Mouse (Mus musculus): ENCODE measurements around the gene Cpeb3.
"Not testable (repeated sequence)": the region's sequence is repeated elsewhere in the genome, so short reads cannot be mapped to it uniquely, and the experiment has no call there.

The Cpeb3 gene

DNA sequence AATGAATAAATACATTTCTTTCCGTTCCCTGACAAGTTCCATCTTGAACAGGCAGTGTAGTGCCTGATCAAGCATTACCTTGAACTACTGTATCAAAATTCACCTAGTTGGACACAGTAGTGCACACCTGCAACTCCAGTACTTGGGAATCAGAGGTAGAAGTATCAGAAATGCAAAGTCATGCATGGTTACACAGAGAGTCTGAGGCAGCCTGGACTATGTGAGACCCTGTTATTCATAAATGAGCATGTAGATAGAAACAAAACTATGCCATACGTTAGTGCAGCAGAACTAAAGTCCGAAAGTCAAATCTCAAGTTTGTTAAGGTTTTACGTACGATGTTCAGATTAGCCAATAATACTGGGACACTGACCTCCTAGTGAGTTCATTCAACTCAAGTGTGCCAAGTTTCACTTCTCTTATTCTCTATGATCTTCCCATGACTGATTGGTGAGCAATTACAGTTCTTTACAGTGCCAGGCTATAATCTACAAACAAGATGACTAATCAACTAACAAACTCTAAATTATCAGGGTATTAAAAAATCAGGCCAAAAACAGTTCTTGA, 51.5 kb downstream of the Cpeb3 start:
- ATAC-seq (ENCODE audit: insufficient number of reproducible peaks, low FRiP score, low TSS enrichment) = no peak

DNA sequence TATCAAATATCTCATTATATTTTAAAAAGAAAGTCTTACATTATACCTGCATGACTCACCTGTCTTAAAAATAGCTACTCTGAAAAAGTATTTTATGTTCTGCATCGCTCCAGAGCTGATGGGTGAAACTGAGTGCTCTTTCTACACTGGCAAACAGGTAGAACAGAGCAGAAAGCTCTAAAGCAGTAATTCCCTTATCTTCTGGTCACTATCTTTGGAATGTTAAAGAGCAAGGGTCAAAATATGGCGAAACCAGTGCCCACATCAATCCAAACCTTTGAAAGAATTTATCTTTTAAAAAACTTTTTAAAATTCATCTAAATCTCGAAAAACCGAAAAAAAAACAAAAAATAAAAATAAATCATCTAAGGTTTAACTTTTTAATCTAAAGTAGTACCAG, 52.4 kb downstream of the Cpeb3 start:
- ATAC-seq (ENCODE audit: insufficient number of reproducible peaks, low FRiP score, low TSS enrichment) = no peak

DNA sequence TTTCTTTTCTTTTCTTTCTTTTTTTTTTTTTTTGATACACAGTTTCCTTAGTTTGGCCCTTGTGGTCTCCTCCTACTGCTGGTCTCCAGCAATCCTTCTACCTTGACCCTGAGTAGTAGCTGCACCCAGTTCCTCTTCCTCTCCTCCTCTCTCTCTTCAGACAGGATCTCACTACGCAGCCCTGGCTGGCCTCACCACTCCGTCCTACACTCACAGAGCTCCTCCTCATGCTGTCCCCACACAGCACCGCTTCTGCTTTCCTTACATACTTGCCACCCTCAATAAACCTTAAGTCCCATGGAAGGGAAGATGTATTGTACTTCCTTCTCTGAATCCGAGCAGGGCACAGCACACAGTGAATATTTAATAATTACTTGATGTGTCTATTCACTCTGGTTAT, 61.3 kb downstream of the Cpeb3 start:
- ATAC-seq (ENCODE audit: insufficient number of reproducible peaks, low FRiP score, low TSS enrichment) = no peak

DNA sequence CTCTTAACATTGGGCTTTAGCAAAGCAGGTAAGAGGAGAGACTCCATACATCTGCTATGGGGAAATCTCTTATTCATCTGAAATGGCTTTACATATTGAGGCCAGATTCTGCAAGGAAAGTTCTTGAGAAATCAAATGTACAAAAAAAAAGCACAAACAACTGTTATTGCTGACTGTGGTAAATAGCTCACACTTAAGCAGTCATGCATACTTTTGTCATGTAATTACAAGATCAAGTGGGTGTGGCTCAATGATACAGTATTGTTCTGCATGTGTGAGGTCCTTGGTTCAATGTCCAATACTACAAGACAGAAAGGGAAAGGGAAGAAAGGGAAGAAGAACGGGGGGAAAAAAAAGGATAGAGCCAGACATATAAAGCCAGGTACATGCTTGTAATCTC, 62.6 kb downstream of the Cpeb3 start:
- ATAC-seq (ENCODE audit: insufficient number of reproducible peaks, low FRiP score, low TSS enrichment) = no peak

DNA sequence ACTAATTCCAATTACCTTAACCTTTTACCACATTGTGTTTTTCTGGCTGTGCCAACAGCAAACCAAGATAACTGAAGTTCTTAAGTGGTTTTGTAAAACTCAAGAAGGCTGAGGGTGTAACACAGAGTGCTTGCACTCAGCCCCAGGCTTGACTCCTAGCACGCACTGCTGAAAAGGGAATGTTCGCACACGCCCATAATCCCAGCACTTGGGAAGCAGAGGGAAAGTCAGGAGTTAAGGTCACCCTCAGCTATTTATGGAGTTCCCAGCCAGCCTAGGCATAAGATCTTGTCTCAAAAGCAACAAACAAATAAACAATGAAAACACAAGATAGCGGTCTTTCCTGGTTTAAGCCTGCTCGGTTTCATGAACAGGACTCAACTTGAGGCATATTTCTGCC, 63.0 kb downstream of the Cpeb3 start:
- ATAC-seq (ENCODE audit: insufficient number of reproducible peaks, low FRiP score, low TSS enrichment) = no peak

DNA sequence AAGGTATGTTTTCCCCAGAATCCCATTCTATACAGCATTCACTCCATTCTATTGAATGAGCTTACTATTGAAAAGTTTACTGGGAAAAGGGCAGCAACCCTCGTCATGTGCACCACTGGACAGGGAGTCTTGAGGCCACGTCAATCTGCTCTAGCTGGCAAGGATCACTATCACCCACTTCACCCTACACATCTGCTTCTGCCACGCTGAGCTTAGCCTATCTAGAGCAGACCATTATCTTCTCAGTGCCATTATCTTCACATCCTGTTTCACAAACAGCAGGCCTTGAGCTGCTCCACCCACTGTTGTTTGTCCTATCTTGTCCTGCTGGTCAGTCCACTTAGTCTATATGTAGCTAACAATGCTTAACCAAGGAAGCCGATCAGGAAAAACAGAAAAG, 66.8 kb downstream of the Cpeb3 start:
- ATAC-seq (ENCODE audit: insufficient number of reproducible peaks, low FRiP score, low TSS enrichment) = no peak

DNA sequence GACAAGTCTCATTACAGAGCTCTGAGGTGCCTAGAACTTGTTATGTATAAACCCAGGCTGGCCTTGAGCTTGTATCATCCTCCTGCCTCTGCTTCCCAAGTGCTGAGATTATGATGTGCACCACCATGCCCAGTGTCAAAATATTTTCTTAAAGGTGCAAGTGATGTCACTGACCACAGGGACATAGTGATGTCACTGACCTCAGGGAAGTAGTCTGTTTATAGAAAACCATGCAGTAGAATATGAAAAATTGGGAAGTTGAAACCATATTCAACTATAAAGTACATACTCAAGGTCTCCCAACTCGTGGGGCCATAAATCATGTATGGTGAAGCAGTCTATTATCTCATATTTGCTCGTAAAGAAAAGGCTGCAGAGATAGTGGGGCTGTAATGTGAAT, 71.3 kb downstream of the Cpeb3 start:
- no peak for ATAC-seq (ENCODE audit: insufficient number of reproducible peaks, low FRiP score, low TSS enrichment)

DNA sequence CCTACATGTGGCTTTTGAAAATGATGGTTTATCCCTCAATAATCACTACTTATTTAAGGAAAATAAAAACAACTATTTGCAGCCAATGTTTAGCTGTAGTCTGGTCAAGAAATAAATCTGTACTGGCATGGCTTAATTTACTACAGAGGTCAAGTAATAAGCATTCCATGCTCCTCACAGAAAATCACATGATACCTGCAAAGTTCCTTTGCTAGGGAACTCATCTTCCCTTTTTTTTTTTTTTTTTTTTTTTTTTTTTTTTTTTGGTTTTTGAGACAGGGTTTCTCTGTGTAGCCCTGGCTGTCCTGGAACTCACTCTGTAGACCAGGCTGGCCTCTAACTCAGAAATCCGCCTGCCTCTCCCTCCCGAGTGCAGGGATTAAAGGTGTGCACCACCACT, 72.9 kb downstream of the Cpeb3 start:
- not testable (repeated sequence) for ATAC-seq (ENCODE audit: insufficient number of reproducible peaks, low FRiP score, low TSS enrichment)

DNA sequence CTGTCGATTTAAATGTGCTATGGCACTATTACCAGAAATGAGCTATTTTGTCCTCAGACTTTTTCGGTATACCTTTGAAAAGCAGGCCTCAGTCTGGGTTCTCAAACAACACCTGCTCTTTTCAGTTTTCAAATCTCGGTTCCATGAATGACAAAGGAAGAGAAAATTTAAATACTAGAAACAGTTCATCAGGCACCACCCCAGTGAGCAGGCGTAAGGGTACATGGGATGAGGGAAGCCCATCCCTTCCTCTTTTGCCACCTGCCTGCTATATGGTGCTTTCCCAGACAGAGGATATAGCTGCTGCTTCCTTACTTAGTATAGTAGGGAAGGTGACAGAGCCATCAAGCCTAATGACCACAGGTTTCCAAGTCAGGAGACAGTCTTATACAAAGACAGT, 74.7 kb downstream of the Cpeb3 start:
- ATAC-seq (ENCODE audit: insufficient number of reproducible peaks, low FRiP score, low TSS enrichment) = no peak

DNA sequence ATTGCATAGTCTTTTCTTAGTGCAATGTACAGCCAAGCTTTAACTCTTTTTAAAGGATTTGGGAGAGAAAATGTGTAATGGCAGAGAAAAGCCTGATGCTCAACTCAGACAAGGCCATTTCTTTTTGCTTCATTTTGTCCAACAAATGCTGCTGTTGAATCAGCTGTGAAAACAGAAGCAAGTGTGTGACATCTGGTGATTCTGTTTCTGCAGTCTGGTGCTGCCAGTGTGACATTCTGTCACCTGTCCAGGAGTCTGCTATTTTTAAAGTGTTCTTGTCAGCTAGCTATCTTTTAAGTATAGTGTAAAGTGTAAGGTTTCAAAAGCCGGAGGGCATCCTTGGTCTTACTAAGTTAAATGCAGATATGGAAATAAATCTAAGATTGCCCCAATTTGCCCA, 76.7 kb downstream of the Cpeb3 start:
- ATAC-seq (ENCODE audit: insufficient number of reproducible peaks, low FRiP score, low TSS enrichment) = no peak

DNA sequence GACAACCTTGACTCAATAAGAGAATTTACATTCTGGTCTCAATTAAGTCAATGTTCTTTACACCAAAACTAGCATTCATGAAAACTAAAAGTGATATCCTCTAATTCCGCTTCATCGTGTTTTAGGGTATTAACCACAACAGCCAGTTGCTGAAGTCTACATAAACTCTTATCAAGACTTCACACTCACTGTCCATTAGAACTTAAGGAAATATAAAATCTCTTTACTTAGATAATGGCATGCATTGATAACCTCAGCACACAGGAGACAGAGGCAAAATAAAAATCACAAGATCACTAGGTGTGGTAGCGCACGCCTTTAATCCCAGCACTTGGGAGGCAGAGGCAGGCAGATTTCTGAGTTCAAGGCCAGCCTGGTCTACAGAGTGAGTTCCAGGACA, 79.9 kb downstream of the Cpeb3 start:
- ATAC-seq (ENCODE audit: insufficient number of reproducible peaks, low FRiP score, low TSS enrichment) = no peak

DNA sequence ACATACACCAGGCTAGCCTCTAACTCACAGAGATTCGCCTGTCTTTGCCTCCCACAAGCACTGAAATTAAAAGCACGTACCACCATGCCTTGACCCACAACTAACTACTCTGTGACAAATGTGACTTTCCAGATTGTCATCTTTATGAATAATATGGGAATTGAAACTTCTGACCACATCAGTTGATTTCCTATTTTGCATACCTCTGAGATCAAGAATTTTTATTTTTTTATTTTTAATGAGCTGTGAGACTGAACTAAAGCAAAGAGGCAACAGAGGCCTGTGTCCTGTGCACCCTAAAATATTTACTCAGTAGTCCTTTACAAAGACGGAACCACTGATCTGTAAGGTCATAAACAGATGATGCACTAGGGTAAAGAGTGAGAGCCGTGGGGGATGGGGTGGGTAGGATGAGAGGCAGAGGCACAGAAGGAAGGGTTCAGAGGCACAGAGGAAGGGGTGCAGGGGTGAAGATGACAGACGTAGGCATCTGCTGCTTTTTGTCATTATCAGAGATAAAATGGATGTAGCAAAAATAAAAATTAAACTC, 81.3 kb downstream of the Cpeb3 start:
- ATAC-seq (ENCODE audit: insufficient number of reproducible peaks, low FRiP score, low TSS enrichment) = no peak

DNA sequence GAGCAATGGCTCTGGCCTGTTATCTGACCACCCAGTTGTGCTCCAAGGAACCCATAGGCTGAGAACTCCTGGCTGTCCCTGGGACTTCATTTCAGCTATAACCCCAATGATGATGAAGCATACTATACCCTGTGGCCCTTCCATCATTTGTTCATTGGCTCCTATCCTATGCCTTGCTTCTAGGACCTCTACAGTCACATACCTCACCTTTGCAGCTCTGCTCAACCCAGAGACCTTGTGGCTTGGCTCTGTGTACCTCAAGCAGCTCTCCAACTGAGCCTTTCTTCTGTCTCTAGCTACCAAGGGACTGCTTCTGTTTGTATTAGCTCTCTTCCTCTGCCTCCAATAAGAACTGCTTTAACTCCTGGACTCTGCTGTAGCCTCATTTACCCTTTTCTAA, 83.4 kb downstream of the Cpeb3 start:
- ATAC-seq (ENCODE audit: insufficient number of reproducible peaks, low FRiP score, low TSS enrichment) = no peak

DNA sequence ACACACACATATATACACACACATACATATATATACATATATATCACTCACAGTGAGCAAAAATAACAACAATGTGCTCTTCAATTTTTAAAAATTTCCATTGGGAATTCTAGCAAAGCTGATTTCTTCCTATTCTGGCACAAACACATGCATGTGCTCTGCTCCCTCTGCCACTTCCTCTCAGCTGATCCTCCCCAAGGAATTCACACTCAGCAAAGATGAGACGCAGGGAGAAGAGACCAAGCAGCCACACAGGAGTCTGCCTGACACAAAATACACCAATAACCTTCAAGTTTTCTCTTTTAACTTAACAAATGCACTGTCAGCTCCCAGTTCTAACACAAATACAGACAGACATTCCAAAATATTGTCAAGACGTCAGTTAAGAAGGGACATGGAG, 89.1 kb downstream of the Cpeb3 start:
- no peak for ATAC-seq (ENCODE audit: insufficient number of reproducible peaks, low FRiP score, low TSS enrichment)

DNA sequence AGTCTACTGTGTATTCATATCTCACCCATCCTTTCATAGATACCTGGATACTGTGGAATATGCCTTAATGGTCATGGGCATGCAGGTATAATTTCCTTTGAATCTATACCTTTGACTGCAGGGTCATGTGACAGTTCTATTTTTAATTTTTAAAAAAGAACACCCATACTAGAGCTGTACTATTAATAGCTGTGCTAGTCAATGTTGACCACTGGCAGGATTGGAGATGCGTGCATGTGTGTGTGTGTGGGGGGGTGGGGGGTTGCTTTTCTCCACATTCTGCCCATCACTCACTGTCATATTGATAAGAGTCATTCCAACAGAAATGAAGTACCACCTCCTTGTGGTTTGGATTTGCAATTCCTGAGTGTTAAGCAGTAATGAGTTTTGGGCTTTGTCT, 92.6 kb downstream of the Cpeb3 start:
- ATAC-seq (ENCODE audit: insufficient number of reproducible peaks, low FRiP score, low TSS enrichment) = no peak

DNA sequence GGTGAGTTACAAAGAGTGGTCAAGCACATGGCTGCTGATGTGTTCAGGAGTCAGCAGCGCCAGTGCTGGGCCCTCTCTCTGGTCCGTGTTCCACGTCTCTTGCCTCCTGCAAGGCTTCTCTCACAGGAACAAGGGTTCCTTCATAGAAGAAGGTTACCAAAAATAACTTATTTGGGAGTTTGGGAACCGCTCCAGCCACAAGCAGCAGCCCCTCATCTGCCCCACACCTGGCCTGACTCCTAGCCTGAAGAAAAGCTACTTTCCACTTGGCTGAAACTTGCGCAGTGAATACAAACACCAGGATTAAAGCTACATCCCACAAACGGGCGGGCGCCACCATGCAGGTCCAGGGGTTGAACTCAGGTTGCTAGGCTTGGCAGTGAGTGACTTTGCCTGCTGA, 93.0 kb downstream of the Cpeb3 start:
- no peak for ATAC-seq (ENCODE audit: insufficient number of reproducible peaks, low FRiP score, low TSS enrichment)

DNA sequence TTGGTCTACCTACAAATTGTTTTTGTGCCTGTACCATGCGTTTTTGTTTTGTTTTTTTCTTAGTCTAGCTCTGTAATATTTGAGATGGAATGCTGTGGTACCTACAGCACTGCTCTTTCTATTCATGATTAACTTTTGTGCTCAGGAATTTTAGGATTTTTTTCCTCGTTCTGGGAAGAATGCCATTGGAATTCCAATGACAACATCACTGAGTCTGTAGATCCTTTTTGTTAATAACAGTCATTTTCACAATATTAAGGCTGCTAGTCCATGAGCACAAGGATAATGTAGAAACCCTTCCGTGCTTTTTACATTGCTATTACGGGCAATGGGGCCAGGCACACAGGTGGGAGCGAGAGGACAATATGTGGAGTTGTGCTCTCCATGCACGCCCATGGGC, 96.6 kb downstream of the Cpeb3 start:
- ATAC-seq (ENCODE audit: insufficient number of reproducible peaks, low FRiP score, low TSS enrichment) = no peak

DNA sequence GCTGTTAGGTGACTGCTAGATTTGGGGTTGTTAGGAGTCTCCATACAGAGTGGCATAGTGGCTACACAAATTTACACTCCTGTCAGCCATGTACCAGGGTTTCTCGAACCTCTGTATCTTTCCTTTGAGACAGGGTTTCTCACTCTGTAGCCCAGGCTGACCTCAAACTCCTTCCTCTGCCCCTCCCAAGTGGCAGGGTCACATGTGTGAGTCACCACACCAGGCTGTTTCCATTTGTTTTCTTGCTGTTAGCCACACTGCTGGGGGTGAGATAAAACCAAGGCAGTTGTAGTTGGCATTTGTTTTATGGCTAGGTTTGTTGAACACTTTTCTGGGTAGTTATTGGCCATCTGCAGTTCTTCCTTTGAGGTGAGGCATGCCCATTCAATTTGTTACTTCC, 97.9 kb downstream of the Cpeb3 start:
- ATAC-seq (ENCODE audit: insufficient number of reproducible peaks, low FRiP score, low TSS enrichment) = no peak

DNA sequence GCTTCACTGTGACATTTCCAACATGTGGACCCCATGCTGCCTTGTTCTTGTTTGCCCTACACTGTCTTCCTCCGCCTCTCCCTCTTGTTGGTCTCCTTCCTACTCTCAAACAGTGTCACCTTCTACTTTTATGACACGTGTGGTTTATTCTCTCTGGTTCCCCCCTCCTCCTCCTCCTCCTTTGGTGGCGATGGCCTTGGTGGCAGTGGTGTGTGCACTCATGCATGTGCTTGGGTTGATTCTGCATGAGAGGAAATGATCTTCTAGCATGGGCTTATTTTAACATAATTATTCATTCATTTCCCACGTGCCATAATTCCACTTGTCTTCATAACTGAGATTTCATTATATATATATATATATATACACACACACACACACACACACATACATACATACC, 98.5 kb downstream of the Cpeb3 start:
- no peak for ATAC-seq (ENCODE audit: insufficient number of reproducible peaks, low FRiP score, low TSS enrichment)

DNA sequence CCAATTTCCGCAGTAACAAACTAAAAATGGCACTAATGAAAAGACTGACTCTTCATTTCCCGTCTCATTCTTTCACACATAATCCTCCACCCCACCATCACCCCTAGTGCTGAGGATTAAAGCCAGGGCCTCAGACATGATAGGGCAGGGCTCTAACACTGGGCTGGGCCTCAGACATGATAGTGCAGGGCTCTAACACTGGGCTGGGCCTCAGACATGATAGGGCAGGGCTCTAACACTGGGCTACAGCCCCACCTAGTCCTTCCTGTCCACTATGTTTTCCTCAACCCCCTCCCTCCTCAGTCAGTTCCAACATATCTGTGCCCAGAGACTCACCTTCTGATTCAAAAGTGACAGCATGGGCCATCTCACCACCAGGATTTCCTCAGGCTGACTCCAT, 107.7 kb downstream of the Cpeb3 start:
- no peak for ATAC-seq (ENCODE audit: insufficient number of reproducible peaks, low FRiP score, low TSS enrichment)

DNA sequence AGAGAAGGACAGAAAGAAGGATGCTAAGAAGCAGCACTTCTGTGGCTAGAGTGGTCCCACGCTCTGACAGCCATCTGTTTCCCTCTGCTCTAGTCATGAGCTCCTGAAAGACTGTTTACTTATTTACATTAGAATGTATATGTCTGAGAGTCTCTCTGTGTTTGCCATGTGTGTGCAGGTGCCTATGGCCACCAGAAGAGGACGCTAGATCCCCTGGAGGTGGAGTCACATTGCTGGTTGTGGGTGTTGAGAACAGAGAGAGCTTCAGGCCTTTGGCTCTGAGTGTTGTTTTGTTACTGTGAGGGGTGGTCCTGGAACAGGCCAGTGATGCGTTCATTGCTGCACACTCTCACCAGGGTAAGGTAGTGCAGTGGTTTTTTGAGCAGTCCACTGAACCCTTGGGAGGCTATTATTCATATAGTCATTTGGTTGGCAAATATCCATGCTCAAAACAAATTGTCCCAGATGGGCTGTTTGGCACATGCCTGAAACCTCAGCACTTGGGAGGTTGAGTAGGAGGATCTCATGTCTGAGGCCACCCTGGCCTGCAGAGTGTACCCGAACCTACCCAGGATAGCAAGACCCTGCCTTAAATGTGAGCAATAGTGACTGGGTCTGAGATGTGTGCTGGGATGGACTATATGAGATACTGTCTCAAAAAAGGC, 112.6 kb downstream of the Cpeb3 start:
- no peak for ATAC-seq (ENCODE audit: insufficient number of reproducible peaks, low FRiP score, low TSS enrichment)

DNA sequence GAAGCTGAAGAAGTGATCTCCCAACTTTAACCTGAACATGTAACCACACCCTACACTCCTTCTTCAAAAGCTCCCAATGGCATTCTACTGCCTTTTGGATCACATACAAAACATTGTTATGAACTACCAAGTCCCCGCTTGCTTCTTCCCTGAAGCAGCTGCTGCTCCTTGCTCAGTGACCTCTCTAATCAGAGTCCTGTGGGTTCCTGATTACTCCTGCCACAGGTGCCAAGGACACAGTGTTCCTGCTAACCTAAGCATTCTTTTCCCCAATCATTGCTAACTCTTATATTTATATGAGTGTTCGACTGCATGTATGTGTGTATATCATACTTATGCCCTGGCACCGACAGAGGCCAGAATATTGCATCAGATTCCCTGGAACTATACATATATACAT, 115.2 kb downstream of the Cpeb3 start:
- ATAC-seq (ENCODE audit: insufficient number of reproducible peaks, low FRiP score, low TSS enrichment) = no peak

Data from cerebellum, adult (tissue).